8 mouse cellular contexts compared by ENCODE assay signal in genomic region chr8:123254099-123254885, GRCm38 (mm10). TPM values are rescaled to one million over a fixed set of nuclear protein-coding genes. Genes with fewer than 3 reads are reported as not detected.
DNase-seq lines count a peak whose midpoint lies in the region; ATAC-seq lines count a peak whose summit lies in the region.

Zfp276 (plus strand) TSS chr8:123254195.
Vps9d1 (minus strand) TSS chr8:123254348.

- peak; percentile 77 for DNase-seq in 3134 (ENCODE audit: extremely low read depth, insufficient read length, low spot score)
- peak; percentile 95 for DNase-seq in adrenal gland, postnatal 14 days
- peak; percentile 91 for DNase-seq in embryonic facial prominence, embryonic 10.5 days (ENCODE audit: low spot score)
- DNase-seq in kidney, adult 11 months = peak; percentile 69
- DNase-seq in midbrain, embryonic 14.5 days = peak; percentile 92
- DNase-seq in spleen, adult 18-20 months = peak; percentile 73 to 83

- WGBS in embryonic facial prominence, embryonic 10.5 days = under 1% methylated on average over 99 of the region's 99 CpGs
- 1% methylated on average over 79 of the region's 99 CpGs for WGBS in limb, embryonic 12.5 days
- under 1% methylated on average over 99 of the region's 99 CpGs for WGBS in midbrain, embryonic 14.5 days

- H3K4me2 ChIP-seq in limb, embryonic 12.5 days = peak within 1 kb of the TSS; percentile 95
- peak within 1 kb of the TSS; percentile 85 for H3K4me2 ChIP-seq in midbrain, embryonic 14.5 days (ENCODE audit: low read length)

- H3K9ac ChIP-seq in limb, embryonic 12.5 days (replicated peaks) = peak within 1 kb of the TSS; percentile 95
- H3K9ac ChIP-seq in midbrain, embryonic 14.5 days (replicated peaks; ENCODE audit: low read length) = peak within 1 kb of the TSS; percentile 99

- peak within 1 kb of the TSS; percentile 96 for H3K27ac ChIP-seq in embryonic facial prominence, embryonic 10.5 days (replicated peaks)
- H3K27ac ChIP-seq in limb, embryonic 12.5 days = peak within 1 kb of the TSS; percentile 83
- peak within 1 kb of the TSS; percentile 91 for H3K27ac ChIP-seq in midbrain, embryonic 14.5 days (replicated peaks; ENCODE audit: low read depth, low read length)

- H3K4me3 ChIP-seq in embryonic facial prominence, embryonic 10.5 days = peak within 1 kb of the TSS; percentile 95
- peak within 1 kb of the TSS; percentile 96 for H3K4me3 ChIP-seq in limb, embryonic 12.5 days (replicated peaks)
- H3K4me3 ChIP-seq in midbrain, embryonic 14.5 days (replicated peaks; ENCODE audit: low read depth, low read length) = peak within 1 kb of the TSS; percentile 94

- no peaks in the 10 kb centered on the region for H3K9me3 ChIP-seq in embryonic facial prominence, embryonic 10.5 days
- no peaks in the 10 kb centered on the region for H3K9me3 ChIP-seq in limb, embryonic 12.5 days
- no peaks in the 10 kb centered on the region for H3K9me3 ChIP-seq in midbrain, embryonic 14.5 days (ENCODE audit: control insufficient read depth, low read length)

- H3K27me3 ChIP-seq in embryonic facial prominence, embryonic 10.5 days (replicated peaks; ENCODE audit: low read depth, poor library complexity, severe bottlenecking) = no peaks in the 10 kb centered on the region
- H3K27me3 ChIP-seq in limb, embryonic 12.5 days = no peaks in the 10 kb centered on the region
- no peaks in the 10 kb centered on the region for H3K27me3 ChIP-seq in midbrain, embryonic 14.5 days (ENCODE audit: control insufficient read depth, insufficient read depth, low read length)

- ATAC-seq in granulocyte monocyte progenitor cell, adult 5-6 weeks (replicated peaks; ENCODE audit: poor library complexity, severe bottlenecking) = peak; percentile 85
- peak; percentile 91 for ATAC-seq in limb, embryonic 12.5 days (ENCODE audit: insufficient number of reproducible peaks, insufficient read depth, low FRiP score, low TSS enrichment, low read depth)
- peak; percentile 91 for ATAC-seq in midbrain, embryonic 14.5 days (ENCODE audit: low FRiP score, low TSS enrichment)

- H3K4me1 ChIP-seq in embryonic facial prominence, embryonic 10.5 days = peaks cover 49% of the 10 kb centered on the region
- H3K4me1 ChIP-seq in limb, embryonic 12.5 days (replicated peaks) = peaks cover 24% of the 10 kb centered on the region
- H3K4me1 ChIP-seq in midbrain, embryonic 14.5 days (ENCODE audit: control insufficient read depth, insufficient read depth, low read length) = peaks cover 20% of the 10 kb centered on the region

- peaks cover 69% of the 10 kb centered on the region for H3K36me3 ChIP-seq in embryonic facial prominence, embryonic 10.5 days (replicated peaks)
- peaks cover 63% of the 10 kb centered on the region for H3K36me3 ChIP-seq in limb, embryonic 12.5 days
- peaks cover 54% of the 10 kb centered on the region for H3K36me3 ChIP-seq in midbrain, embryonic 14.5 days (ENCODE audit: control insufficient read depth, insufficient read depth, low read length)

RNA-seq across cellular contexts. Expression of gene Zfp276, which starts in this region (rescaled TPM):
- total RNA-seq in adrenal gland, postnatal 14 days (2021) = 20.4 and 21.5 TPM in 2 replicates
- polyA plus RNA-seq in embryonic facial prominence, embryonic 10.5 days (2016; fragmentation: Nextera tagmentation; extraction: Ambion mirVana) = 29.4 and 31.1 TPM in 2 replicates
- total RNA-seq in granulocyte monocyte progenitor cell, adult 5-6 weeks (2014; fragmentation: Nextera tagmentation) = 10.7 and 13.9 TPM in 2 replicates
- total RNA-seq in granulocyte monocyte progenitor cell, adult 5-6 weeks (2017) = 7.8 and 9.9 TPM in 2 replicates
- polyA plus RNA-seq in limb, embryonic 12.5 days (2016; fragmentation: Nextera tagmentation; extraction: Ambion mirVana) = 30.1 and 31.4 TPM in 2 replicates
- polyA plus RNA-seq in midbrain, embryonic 14.5 days (2014; fragmentation: Nextera tagmentation; extraction: Ambion mirVana) = 20.0 and 22.2 TPM in 2 replicates

RNA-seq across cellular contexts. Expression of gene Vps9d1, which starts in this region (rescaled TPM):
- 24.0 and 29.3 TPM in 2 replicates for total RNA-seq in adrenal gland, postnatal 14 days (2021)
- polyA plus RNA-seq in embryonic facial prominence, embryonic 10.5 days (2016; fragmentation: Nextera tagmentation; extraction: Ambion mirVana) = 22.2 and 25.1 TPM in 2 replicates
- 14.1 and 19.6 TPM in 2 replicates for total RNA-seq in granulocyte monocyte progenitor cell, adult 5-6 weeks (2014; fragmentation: Nextera tagmentation)
- 11.9 and 20.8 TPM in 2 replicates for total RNA-seq in granulocyte monocyte progenitor cell, adult 5-6 weeks (2017)
- 30.4 and 34.0 TPM in 2 replicates for polyA plus RNA-seq in limb, embryonic 12.5 days (2016; fragmentation: Nextera tagmentation; extraction: Ambion mirVana)
- polyA plus RNA-seq in midbrain, embryonic 14.5 days (2014; fragmentation: Nextera tagmentation; extraction: Ambion mirVana) = 54.0 and 59.0 TPM in 2 replicates

Comparison
In these comparisons a context has a peak if more than half of its experiments do, and no peak if none do; other contexts are left out.
1. Peak in every context shown above with its lines: DNase-seq, ATAC-seq, H3K4me3 ChIP-seq and H3K27ac ChIP-seq.